Mouse (Mus musculus) MEL (cell line): ENCODE data around the gene Cdk14. TPM values are rescaled to one million over a fixed set of nuclear protein-coding genes. Genes with fewer than 3 reads are reported as not detected.

ENCODE experiments used
- DNase-seq: peaks from one replicate; pipeline ENCODE4 v3.0.0; 2011; ENCODE audit warnings: low read depth, low spot score
- H3K27ac ChIP-seq: 2 replicates; pipeline ENCODE4 v1.5.1; 2012; ENCODE audit warnings: low read depth, mild to moderate bottlenecking, control low read depth, low read length, moderate library complexity; ENCODE audit not compliant: control insufficient read depth
- H3K27me3 ChIP-seq, 2 experiments: fragments of 150-350 bp in 1 of 2; sonication (generic) in 1 of 2; 2 replicates each; pipeline ENCODE4 v1.6.1; 2012; ENCODE audit warnings: low read length in 2 of 2, mild to moderate bottlenecking in 2 of 2, improper control_type of control experiment in 1 of 2, moderate library complexity in 1 of 2; ENCODE audit not compliant: insufficient read depth in 2 of 2, control insufficient read depth in 1 of 2
- H3K36me3 ChIP-seq, 2 experiments: 2 replicates each; pipeline ENCODE4 v1.6.1; 2012 to 2014; ENCODE audit warnings: low read length in 2 of 2, improper control_type of control experiment in 1 of 2, inconsistent platforms in 1 of 2, mild to moderate bottlenecking in 1 of 2; ENCODE audit not compliant: insufficient read depth in 2 of 2, control insufficient read depth in 1 of 2
- H3K4me1 ChIP-seq, 2 experiments: fragments of 150-350 bp in 1 of 2; sonication (generic) in 1 of 2; 2 replicates each; pipeline ENCODE4 v1.6.1; 2012; ENCODE audit warnings: low read length in 2 of 2, improper control_type of control experiment in 1 of 2, mild to moderate bottlenecking in 1 of 2; ENCODE audit not compliant: insufficient read depth in 2 of 2, control insufficient read depth in 1 of 2
- H3K4me3 ChIP-seq, 2 experiments: fragments of 150-350 bp in 1 of 2; sonication (generic) in 1 of 2; 2 replicates each; pipeline ENCODE4 v1.5.1; 2012; ENCODE audit warnings: low read depth in 2 of 2, low read length in 2 of 2, mild to moderate bottlenecking in 2 of 2, moderate library complexity in 2 of 2, control low read depth in 1 of 2, improper control_type of control experiment in 1 of 2; ENCODE audit not compliant: control insufficient read depth in 1 of 2, insufficient read depth in 1 of 2
- H3K79me2 ChIP-seq: 2 replicates; pipeline ENCODE4 v1.6.1; 2012; ENCODE audit warnings: mild to moderate bottlenecking, low read length, moderate library complexity; ENCODE audit not compliant: control insufficient read depth, poor library complexity, insufficient read depth
- H3K9ac ChIP-seq: 2 replicates; pipeline ENCODE4 v1.6.1; 2012; ENCODE audit warnings: low read depth, mild to moderate bottlenecking, control low read depth, low read length, moderate library complexity; ENCODE audit not compliant: control insufficient read depth, poor library complexity, severe bottlenecking
- H3K9me3 ChIP-seq: fragments of 150-350 bp; sonication (generic); replicated peaks from 2 replicates; pipeline ENCODE4 v1.6.1; 2012; ENCODE audit warnings: mild to moderate bottlenecking, low read length, improper control_type of control experiment, moderate library complexity; ENCODE audit not compliant: insufficient read depth
- BHLHE40 ChIP-seq: IDR thresholded peaks from 2 replicates; pipeline ENCODE4 v1.6.1; 2012; ENCODE audit warnings: low read depth, mild to moderate bottlenecking, inconsistent platforms, low read length, improper control_type of control experiment, borderline replicate concordance
- CHD1 ChIP-seq: IDR thresholded peaks from 2 replicates; pipeline ENCODE4 v1.6.1; 2012; ENCODE audit warnings: low read depth, mild to moderate bottlenecking, inconsistent platforms, low read length, improper control_type of control experiment
- CHD2 ChIP-seq: IDR thresholded peaks from 2 replicates; pipeline ENCODE4 v1.6.1; 2011; ENCODE audit warnings: low read length, improper control_type of control experiment
- CTCF ChIP-seq, 3 experiments: IDR thresholded peaks in 2 of 3; conservative IDR thresholded peaks in 1 of 3; 2 replicates each; pipeline ENCODE4 v1.5.1; 2011 to 2012; ENCODE audit warnings: low read length in 3 of 3, low read depth in 2 of 3, mild to moderate bottlenecking in 2 of 3, improper control_type of control experiment in 1 of 3, inconsistent platforms in 1 of 3, mixed read lengths in 1 of 3, moderate library complexity in 1 of 3; ENCODE audit not compliant: control insufficient read depth in 1 of 3, insufficient read depth in 1 of 3, poor library complexity in 1 of 3, severe bottlenecking in 1 of 3
- EP300 ChIP-seq, 2 experiments: IDR thresholded peaks; 2 replicates each; pipeline ENCODE4 v1.6.1; 2011; ENCODE audit warnings: improper control_type of control experiment in 2 of 2, low read length in 2 of 2, low read depth in 1 of 2, mild to moderate bottlenecking in 1 of 2
- GABPA ChIP-seq: IDR thresholded peaks from 2 replicates; pipeline ENCODE4 v1.6.1; 2012; ENCODE audit warnings: low read depth, mild to moderate bottlenecking, inconsistent platforms, low read length, improper control_type of control experiment, moderate library complexity
- GATA1 ChIP-seq: IDR thresholded peaks from 2 replicates; pipeline ENCODE4 v1.6.1; 2011; ENCODE audit warnings: low read depth, low read length, improper control_type of control experiment
- HCFC1 ChIP-seq: IDR thresholded peaks from 2 replicates; pipeline ENCODE4 v1.6.1; 2012; ENCODE audit warnings: low read depth, mild to moderate bottlenecking, inconsistent platforms, low read length, improper control_type of control experiment, moderate library complexity
- JUND ChIP-seq: IDR thresholded peaks from 2 replicates; pipeline ENCODE4 v1.6.1; 2011; ENCODE audit warnings: low read depth, mild to moderate bottlenecking, improper control_type of control experiment, low read length
- KAT2A ChIP-seq: conservative IDR thresholded peaks from 2 replicates; pipeline ENCODE4 v1.6.1; 2012; ENCODE audit warnings: low read depth, low read length, improper control_type of control experiment, inconsistent platforms
- MAX ChIP-seq: IDR thresholded peaks from 2 replicates; pipeline ENCODE4 v1.6.1; 2011; ENCODE audit warnings: low read length, improper control_type of control experiment
- MAZ ChIP-seq: IDR thresholded peaks from 2 replicates; pipeline ENCODE4 v1.6.1; 2012; ENCODE audit warnings: low read depth, mild to moderate bottlenecking, inconsistent platforms, low read length, improper control_type of control experiment
- MEF2A ChIP-seq: IDR thresholded peaks from 2 replicates; pipeline ENCODE4 v1.6.1; 2014; ENCODE audit warnings: low read depth, mild to moderate bottlenecking, inconsistent platforms, low read length, improper control_type of control experiment; ENCODE audit not compliant: poor library complexity, insufficient replicate concordance, severe bottlenecking; ENCODE audit errors: extremely low read depth
- MXI1 ChIP-seq: IDR thresholded peaks from 2 replicates; pipeline ENCODE4 v1.6.1; 2011; ENCODE audit warnings: mild to moderate bottlenecking, low read depth, low read length, improper control_type of control experiment
- MYB ChIP-seq: IDR thresholded peaks from 2 replicates; pipeline ENCODE4 v1.6.1; 2011; ENCODE audit warnings: mild to moderate bottlenecking, low read depth, low read length, improper control_type of control experiment
- MYC ChIP-seq: IDR thresholded peaks from 2 replicates; pipeline ENCODE4 v1.6.1; 2011; ENCODE audit warnings: low read depth, mild to moderate bottlenecking, low read length, improper control_type of control experiment, moderate library complexity
- NELFE ChIP-seq: IDR thresholded peaks from 2 replicates; pipeline ENCODE4 v1.6.1; 2011; ENCODE audit warnings: low read depth, low read length, improper control_type of control experiment
- POLR2A ChIP-seq, 2 experiments: IDR thresholded peaks; 2 replicates each; pipeline ENCODE4 v1.6.1; 2011 to 2012; ENCODE audit warnings: low read length in 2 of 2, mild to moderate bottlenecking in 2 of 2, control low read depth in 1 of 2, improper control_type of control experiment in 1 of 2, low read depth in 1 of 2, moderate library complexity in 1 of 2; ENCODE audit not compliant: control insufficient read depth in 1 of 2, insufficient read depth in 1 of 2, poor library complexity in 1 of 2
- POLR2AphosphoS2 ChIP-seq: IDR thresholded peaks from 2 replicates; pipeline ENCODE4 v1.6.1; 2011; ENCODE audit warnings: low read length, improper control_type of control experiment
- RAD21 ChIP-seq: IDR thresholded peaks from 2 replicates; pipeline ENCODE4 v1.6.1; 2011; ENCODE audit warnings: mild to moderate bottlenecking, low read depth, low read length, improper control_type of control experiment
- SIN3A ChIP-seq: IDR thresholded peaks from 2 replicates; pipeline ENCODE4 v1.6.1; 2012; ENCODE audit warnings: low read length, improper control_type of control experiment, inconsistent platforms
- TBP ChIP-seq: IDR thresholded peaks from 2 replicates; pipeline ENCODE4 v1.8.0; 2011; ENCODE audit warnings: low read depth, low read length, improper control_type of control experiment
- TCF12 ChIP-seq: IDR thresholded peaks from 2 replicates; pipeline ENCODE4 v1.6.1; 2014; ENCODE audit warnings: low read depth, mild to moderate bottlenecking, inconsistent platforms, low read length, improper control_type of control experiment, moderate library complexity
- polyA plus RNA-seq, 2 experiments: library from polyadenylated mRNA; stranded (reverse) in 1 of 2; unstranded in 1 of 2; fragments of >175 nt in 1 of 2; fragments of >200 nt in 1 of 2; gene quantifications; 2 replicates each; pipeline versions ENCODE4 v1.2.1 to v1.2.4; 2012; ENCODE audit warnings: low replicate concordance in 2 of 2, low read depth in 1 of 2; ENCODE audit not compliant: insufficient read length in 2 of 2, insufficient read depth in 1 of 2, missing spikeins in 1 of 2
- total RNA-seq: library from RNA; depleted of rRNA; stranded (reverse); fragments of 300-350 nt; gene quantifications from 2 replicates; pipeline ENCODE4 v1.2.3, GENCODE M21; 2012

Gene Cdk14
- total and polyA plus RNA-seq, 3 experiments, result not detected

- Histone ChIP-seq H3K4me3 (no peak overlapping the region), H3K4me1 (no peaks in the 10 kb centered on the region), H3K79me2 (no peaks in the 10 kb centered on the region), H3K27me3 (no peaks in the 10 kb centered on the region), H3K27ac (no peak overlapping the region), H3K9ac (no peak overlapping the region), H3K9me3 (no peaks in the 10 kb centered on the region), H3K36me3 (no peaks in the 10 kb centered on the region)
- DNase-seq, result no peak
- no peak for TF ChIP-seq MYB
- no peak for TF ChIP-seq MAZ
- TF ChIP-seq CHD2, result no peak
- no peak for TF ChIP-seq POLR2A (IDR thresholded peaks at IDR 0.05; ENCODE audit: control insufficient read depth in 1 of 2, insufficient read depth in 1 of 2, low read depth in 1 of 2, low read length in 2 of 2, poor library complexity in 1 of 2)
- no peak for TF ChIP-seq GABPA
- no peak for TF ChIP-seq POLR2AphosphoS2
- TF ChIP-seq NELFE, result no peak
- no peak for TF ChIP-seq JUND
- TF ChIP-seq TCF12, result no peak
- no peak for TF ChIP-seq MYC
- no peak for TF ChIP-seq TBP
- no peak for TF ChIP-seq MAX
- no peak for TF ChIP-seq RAD21
- TF ChIP-seq EP300 (IDR thresholded peaks at IDR 0.05; ENCODE audit: low read depth in 1 of 2, low read length in 2 of 2), result no peak
- TF ChIP-seq CTCF (IDR thresholded peaks at IDR 0.05 in 2 of 3, conservative IDR thresholded peaks at IDR 0.05 in 1 of 3; ENCODE audit: control insufficient read depth in 1 of 3, insufficient read depth in 1 of 3, low read depth in 2 of 3, low read length in 3 of 3, poor library complexity in 1 of 3, severe bottlenecking in 1 of 3), result no peak
- no peak for TF ChIP-seq CHD1
Measured at GRCm38 (mm10) chr5:4801096-4801850, 618.8 kb downstream of the Cdk14 start.

DNA sequence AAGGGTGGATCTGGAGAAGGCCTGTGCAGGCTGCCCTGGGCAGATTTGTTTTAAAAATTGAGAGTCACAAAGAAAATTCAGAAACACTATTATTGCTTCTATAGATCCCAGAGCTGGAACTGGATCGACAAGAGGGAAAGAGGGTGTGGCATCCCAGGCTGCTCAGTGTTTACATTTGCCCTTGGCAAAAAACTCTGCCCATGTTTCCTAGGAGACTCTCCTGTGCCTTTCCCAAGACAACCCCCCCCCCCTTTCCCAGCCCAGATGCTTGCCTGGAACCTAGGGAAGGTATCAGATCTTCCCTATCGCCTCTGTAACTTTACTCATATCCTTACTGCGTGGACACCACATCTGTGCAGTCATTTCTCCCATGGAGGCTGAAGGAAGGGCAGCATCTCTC, 628.9 kb downstream of the Cdk14 start:
- Histone ChIP-seq H3K79me2 (no peaks in the 10 kb centered on the region), H3K9ac (no peak overlapping the region), H3K27ac (no peak overlapping the region), H3K4me1 (no peaks in the 10 kb centered on the region), H3K9me3 (no peaks in the 10 kb centered on the region), H3K27me3 (no peaks in the 10 kb centered on the region), H3K36me3 (no peaks in the 10 kb centered on the region), H3K4me3 (no peak overlapping the region)
- no peak for TF ChIP-seq TCF12
- TF ChIP-seq CHD1, result no peak
- TF ChIP-seq RAD21, result no peak
- TF ChIP-seq SIN3A, result no peak
- TF ChIP-seq KAT2A, result no peak
- TF ChIP-seq GATA1, result no peak
- no peak for TF ChIP-seq MEF2A
- no peak for TF ChIP-seq HCFC1
- TF ChIP-seq POLR2AphosphoS2, result no peak
- TF ChIP-seq CTCF (IDR thresholded peaks at IDR 0.05 in 2 of 3, conservative IDR thresholded peaks at IDR 0.05 in 1 of 3; ENCODE audit: control insufficient read depth in 1 of 3, insufficient read depth in 1 of 3, low read depth in 2 of 3, low read length in 3 of 3, poor library complexity in 1 of 3, severe bottlenecking in 1 of 3), result no peak
- TF ChIP-seq BHLHE40, result no peak
- no peak for TF ChIP-seq MYC
- no peak for TF ChIP-seq MXI1
- TF ChIP-seq TBP, result no peak
- DNase-seq, result no peak
